Mouse (Mus musculus) hindlimb bud, embryonic 11.5 days (tissue): ENCODE measurements around the gene Idh1.
"Not testable (repeated sequence)": the region's sequence is repeated elsewhere in the genome, so short reads cannot be mapped to it uniquely, and the experiment has no call there.

Source experiments
- DNase-seq: peaks from one replicate; pipeline ENCODE4 v3.0.0-alpha.2; 2012; ENCODE audit warnings: low read depth, low spot score; ENCODE audit errors: extremely low spot score

Idh1 gene

DNA sequence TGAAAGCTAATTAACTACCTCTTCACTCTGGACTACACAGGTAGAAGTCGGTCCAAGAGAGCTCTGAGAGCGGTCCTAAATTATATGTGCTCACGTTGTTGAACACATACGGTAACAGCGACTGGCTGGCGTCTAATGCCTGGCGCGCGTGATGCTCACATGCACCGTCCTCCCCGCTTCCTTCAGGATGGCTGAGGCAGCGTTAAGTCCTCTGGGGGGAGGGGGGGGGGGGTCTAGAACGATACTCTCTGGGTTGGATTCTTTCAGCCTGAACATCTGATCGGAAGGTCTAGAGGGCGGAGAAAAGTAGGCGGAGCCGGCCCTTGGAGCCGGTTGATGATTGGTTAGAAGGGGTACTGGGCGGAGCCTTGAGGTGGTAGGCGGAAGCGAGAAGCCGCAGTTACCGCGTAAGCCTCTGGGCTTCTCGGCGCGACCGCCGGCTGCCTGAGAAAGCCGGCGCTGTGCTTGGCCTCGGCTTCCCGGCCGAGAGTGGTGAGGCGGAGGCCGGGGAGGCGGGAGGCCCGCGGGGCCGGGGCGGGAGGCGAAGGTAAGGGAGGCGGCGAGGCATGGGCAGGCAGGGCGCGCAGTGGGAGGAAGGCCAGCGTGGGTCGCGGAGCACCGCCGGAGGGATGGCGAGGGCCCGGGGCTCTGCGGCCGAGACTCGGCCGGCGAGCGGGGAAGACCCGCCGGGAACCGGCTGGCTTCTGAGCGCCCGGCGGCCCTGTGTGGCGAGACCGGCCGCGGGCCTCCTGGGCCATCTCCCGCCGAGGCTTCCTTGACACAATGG, at the start of gene Idh1, which contains the start of gene Pikfyve:
Idh1 (minus strand) TSS at position 214 of the 787 bp plus-strand sequence.
Pikfyve (plus strand) TSS at position 397 of the 787 bp plus-strand sequence.
- peak; percentile 97 for DNase-seq

DNA sequence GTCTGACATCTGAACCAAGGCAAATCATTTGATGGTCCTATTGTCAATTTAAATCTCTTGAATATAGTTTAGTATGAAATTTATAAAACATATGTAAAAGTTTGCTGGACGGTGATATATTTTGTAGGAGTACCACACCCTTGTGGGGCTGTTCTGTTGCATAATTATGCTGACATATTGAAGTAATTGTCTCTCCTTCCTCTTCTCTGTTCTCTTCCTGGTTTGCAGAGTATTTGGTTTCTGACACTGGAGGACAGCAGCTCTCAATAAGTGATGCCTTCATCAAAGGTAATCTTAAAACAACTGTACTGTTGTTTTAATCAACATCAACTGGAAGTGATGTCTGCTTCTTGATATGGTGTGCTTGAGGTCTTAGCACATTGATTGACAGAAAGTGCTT, 44.3 kb upstream of the Idh1 start:
- DNase-seq = no peak

DNA sequence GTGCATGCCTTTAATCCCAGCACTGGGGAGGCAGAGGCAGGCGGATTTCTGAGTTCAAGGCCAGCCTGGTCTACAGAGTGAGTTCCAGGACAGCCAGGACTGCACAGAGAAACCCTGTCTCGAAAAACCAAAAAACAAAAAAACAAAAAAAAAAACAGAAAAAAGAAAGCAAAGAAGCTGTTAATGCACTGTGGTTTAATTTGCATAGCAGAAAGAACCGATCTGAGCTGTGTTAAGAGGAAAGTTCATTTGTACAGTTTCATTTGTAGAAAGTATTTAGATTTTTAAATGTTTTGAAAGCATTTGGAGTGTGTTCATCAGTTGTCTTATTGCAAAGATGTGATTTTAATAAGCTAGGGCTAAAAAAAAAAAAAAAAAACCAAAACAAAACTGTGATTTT, 43.5 kb upstream of the Idh1 start:
- not testable (repeated sequence) for DNase-seq

DNA sequence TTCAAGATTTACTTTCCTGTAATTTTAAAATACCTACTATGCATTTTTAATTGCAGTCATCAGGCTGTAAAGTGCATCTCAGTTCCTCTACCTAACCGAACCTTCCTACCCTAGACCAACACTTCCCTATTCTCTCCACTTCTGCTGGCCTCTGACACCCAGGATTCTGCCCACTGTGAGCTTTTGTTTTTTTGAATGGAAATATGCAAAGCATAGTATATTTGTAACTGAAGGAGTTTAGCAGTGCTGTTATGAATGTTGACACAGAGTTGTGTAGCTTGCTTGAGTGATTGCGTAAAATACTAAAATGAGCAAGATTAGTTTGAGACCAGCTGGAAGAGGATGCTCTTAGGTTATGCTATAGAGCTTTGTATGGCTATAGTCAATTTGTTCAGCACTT, 41.4 kb upstream of the Idh1 start:
- no peak for DNase-seq

DNA sequence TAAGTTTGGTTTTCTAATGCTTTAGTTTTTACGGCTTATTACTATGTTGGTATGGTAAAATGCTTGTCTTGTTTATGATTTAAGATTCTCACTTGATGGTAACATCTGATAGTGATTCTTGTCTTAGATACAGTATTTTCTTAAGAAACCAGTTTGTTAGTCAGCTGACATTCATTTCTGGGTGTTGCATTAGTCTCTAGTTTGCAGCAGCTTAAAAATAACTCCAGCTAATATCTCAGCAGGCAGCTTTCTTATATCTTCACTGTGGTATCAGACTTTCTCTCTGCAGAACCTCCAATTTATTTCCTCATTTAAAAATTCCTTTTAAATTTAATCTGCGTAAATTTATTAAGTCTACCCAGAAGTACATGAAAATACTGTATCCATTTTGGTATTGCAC, 37.4 kb upstream of the Idh1 start:
- DNase-seq = no peak

DNA sequence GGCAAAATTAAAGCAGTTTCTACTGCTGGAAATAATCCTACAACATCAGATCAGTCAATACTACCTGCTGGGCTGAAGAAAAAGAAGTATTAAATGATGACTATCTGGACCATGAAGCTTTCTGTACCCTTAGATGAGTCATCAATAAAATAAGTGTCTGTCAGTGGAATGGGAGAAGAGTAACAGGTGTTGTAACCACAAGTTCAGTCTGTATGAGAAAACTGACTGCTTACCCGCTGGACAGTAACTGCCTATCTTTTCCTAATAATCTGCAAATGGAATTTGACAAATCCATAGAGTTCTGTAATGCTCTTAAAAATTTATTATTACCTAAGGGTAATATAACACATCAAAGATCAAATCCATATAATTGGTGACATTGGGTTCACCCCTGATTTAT, 31.7 kb upstream of the Idh1 start:
- no peak for DNase-seq

DNA sequence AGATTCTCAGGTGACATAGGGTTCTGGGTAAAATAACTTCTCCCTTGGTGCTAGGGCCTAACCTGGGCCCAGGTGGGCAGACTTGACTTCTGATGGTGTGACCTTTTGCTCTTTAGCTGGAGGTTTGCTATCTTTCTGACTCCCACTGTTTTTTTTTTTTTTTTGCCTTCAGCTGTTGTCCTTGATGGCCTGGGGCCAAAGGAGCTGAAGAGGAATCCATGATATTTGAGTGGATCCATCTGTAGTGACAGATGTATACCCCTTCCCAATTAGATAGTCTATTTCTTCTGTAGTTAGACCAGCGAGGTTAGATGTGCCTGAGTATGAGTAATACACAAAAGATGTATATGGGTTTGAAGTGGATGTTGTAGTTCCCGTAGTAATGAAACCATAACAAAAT, 31.3 kb upstream of the Idh1 start:
- no peak for DNase-seq

DNA sequence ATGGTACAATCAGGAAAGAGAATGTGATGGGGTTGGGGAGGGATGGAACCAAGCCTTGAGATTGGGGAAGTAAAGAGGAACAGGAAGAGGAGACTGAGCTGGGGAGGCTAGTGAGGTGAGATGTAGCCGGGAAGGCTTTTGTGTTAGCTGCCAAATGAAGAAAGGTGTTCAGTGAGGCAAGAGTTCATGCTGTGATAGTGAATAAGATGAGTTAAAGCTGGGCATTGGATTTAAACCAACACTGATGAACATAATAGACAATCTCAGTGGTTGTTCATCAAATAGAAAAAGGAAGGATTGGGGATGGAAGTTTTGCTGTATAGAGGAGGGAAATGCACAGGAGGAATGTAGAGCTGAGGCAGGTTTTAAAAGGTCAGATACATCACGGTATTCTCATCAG, 26.9 kb upstream of the Idh1 start:
- no peak for DNase-seq

DNA sequence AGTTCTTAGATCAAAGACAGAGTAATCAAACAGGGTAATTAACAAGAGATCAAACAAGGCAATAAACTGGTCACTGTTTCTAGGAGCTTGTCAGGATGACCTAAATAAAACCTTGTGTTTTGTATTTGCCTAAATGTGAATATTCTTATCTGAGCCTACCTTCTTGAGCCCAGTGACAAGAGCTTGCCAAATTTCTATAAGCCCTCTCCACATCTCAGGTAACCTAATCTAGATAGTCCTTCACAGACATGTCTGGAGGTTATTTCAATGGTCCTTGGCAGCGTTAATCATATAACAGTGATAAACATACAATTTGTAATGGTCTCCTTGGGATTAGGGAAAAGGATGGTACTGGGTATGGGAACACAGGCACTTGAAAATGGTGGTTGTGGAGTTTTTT, 18.0 kb upstream of the Idh1 start:
- DNase-seq = no peak

DNA sequence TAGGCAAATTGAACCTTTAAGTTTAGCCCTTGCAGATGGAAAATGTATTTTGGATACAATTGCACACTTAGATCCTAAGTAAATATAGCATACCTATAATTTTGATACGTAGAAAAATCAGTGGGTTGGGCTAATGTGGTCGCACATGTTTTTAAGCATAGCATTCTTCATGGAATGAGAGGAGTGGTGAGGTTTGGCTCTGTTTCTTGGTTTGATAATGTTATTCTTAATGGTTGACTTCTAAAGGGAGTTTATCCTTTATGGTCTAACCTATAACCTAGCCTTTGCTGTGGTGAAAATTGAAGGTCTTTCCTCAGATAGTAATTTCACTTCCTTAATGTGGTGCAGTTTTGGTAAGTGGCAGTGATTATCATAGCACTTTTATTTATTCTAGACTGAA, 12.6 kb upstream of the Idh1 start:
- DNase-seq = no peak

DNA sequence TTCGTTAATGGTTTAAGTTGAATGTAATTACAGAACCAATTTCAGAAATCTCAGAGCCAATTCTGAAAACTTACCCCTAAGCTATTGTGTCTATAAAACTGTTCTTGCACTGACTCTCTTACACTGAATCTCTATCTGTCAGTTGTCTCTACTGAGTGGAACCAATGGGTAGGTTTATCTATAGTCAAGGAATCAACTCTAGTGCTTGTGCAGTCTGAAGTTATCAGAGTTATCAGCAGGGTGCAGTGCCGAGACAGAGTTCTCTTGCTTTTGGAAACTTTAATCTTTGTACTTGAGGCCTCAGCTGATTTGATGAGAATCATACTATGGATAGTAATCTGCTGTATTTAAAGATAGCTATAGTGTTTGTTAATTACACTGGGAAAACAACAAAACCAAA, 12.1 kb upstream of the Idh1 start:
- DNase-seq = no peak

DNA sequence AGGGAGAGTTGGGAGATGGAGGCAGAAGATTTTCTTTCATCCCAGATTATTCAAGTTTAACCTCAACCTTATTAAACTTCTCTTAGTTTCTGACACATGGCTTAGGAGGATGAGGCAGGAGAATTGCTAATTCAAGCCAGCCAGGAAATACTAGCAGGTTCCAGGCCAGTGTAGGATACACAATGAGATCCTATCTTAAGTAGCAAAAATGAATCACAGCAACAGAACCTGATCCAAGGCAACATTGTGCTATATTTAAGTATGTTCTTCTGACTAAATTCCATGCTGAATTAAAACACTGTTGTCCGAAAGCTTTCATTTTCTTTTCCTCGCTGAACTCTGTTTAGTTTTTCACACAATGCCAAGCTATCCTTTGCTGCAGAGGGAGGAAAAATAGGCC, 6.9 kb upstream of the Idh1 start:
- DNase-seq = no peak

DNA sequence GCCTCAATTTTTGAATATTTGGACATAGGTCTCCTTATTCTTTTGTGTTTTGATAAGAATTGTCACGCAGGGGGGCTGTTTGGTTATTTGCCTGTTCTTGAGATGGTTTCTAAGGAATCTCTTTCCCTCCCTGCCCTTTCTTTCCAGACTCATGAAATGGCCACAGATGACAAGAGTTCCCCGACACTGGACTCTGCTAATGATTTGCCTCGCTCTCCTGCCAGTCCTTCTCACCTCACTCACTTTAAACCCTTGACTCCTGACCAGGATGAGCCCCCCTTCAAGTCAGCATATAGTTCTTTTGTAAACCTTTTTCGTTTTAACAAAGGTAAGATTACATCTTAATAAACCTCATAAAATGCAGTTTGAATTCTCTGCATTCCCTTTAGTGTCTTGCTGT, 3.9 kb upstream of the Idh1 start:
- DNase-seq = no peak

DNA sequence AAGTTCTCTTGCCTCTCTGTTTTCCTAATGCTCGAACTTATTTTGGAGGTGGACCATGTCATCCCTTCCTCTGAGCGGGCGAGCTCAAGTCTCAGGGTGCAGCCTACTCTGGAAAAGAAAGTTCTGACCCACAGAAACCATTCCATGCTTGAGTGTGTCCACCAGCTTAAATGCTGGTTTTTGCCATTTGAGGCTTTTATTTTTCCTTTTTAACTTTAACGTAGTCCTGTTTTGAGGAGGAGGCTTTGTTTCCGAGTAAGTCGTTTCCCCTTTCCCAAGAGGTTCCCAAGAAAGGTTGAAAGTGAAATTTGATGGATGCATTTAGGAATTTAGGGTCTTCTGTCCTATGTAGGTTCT, 752 bp upstream of the Idh1 start:
- no peak for DNase-seq

DNA sequence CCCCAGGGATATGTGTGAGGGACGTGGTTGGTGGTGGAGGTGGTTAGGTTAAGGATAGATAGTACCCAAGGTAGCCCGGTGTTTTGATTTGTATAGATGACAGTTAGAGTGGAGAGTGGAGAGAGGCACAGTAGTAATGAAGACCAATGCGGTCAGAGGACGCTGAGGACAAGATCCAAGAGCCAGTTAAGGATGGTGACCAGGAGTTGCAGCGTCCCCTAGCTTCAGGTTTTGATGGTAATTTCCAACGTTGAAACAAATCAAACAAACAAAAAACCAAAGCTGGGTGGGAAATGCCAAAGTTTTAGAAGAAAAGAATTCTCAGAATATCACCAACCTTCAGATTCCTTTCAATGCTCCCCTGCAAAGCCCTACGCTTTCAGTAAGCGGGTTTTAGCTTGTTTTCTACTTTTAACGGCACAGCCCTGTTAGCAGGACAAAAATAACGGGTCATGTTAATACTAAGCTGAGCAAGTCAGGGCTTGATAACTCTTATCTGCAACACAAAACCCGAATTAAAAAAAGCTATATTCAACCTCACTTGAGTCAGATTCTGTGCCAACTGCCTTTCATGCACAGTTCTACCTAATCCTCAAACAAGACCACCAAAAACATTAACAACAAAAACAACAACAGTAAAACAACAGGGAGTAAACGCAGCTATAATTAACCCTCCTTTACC, 635 bp downstream of the Idh1 start:
- no peak for DNase-seq

DNA sequence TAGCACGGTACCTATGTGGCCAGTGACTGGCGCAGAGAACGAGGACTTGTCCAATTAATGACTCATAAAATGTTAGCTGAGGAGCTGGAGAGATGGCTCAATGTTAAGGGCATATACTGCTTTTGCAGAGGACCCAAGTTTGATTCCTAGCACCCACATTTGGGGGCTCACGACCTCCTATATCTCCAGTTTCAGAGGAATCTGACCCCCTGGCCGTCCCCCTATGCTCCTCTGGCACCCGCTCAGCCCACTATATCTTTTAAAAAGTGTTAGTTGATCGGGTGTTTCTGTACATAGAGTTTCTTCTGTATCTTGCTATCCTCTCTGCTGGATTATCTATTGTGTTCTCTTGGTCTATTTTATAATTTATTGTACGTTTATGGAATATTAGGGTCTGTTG, 1.3 kb downstream of the Idh1 start:
- no peak for DNase-seq

DNA sequence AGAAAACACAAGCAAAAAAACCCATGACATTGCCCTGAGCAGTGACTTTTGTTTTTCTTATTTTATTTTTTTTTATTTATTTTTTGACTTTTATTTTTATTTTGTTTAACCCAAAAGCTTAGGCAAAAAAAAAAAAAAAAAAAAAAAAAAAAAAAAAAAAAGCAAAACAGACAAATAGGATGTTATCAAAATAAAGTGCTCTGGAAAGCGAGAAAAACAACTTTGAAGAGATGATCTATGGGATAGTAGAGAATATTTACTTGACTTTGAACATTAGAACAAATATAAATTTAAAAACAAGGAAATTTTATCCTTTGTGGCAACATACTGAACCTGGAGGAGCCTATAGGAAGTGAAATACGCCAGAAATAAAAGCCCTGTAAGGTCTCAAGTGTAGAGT, 2.3 kb downstream of the Idh1 start:
- DNase-seq = no peak

DNA sequence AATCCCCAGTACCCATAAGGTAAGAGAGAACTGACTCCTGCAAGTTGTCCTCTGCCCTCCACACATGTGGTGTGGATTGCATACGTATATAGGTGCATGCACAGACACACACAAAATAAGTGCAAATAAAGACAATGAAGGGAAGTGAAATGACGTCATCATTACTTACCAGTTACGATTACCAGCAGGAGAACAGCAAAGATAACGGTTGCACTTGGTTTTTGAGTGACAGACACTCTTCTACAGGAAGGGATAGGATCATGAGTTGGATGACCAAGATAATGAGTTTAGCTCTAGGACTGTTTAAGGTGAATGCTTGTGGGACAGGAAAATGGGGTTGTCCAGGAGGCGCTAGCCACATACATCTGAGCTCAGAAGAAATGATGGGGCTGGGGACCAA, 4.8 kb downstream of the Idh1 start:
- DNase-seq = no peak

DNA sequence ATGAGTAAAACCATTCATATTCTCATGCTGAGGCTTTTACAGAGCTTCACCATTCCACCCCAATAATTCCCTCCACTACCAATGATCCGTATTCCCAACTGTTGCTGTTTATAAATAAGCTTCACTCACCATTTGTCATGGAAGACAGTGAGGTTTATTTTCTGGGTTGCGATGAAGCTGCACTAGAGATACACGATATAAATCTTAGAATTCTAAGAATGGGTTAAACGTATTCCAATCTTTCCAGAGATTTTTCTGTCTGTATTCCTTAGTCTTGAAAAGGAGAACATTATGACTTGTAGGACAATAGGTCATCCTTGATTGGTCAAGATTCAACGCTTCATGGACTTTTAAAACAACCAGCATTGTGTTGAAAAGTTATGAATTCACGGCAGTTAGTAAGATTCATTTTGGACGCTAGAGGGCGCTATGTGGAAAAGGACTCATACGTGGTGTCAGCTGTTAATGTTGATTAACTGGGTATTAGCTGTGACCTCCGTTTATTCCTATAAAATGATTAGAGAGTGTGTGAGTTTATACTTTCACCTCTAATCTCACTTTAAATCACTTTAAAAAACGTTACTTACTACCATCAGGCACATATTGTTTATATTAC, 6.6 kb downstream of the Idh1 start:
- DNase-seq = peak; percentile 76

DNA sequence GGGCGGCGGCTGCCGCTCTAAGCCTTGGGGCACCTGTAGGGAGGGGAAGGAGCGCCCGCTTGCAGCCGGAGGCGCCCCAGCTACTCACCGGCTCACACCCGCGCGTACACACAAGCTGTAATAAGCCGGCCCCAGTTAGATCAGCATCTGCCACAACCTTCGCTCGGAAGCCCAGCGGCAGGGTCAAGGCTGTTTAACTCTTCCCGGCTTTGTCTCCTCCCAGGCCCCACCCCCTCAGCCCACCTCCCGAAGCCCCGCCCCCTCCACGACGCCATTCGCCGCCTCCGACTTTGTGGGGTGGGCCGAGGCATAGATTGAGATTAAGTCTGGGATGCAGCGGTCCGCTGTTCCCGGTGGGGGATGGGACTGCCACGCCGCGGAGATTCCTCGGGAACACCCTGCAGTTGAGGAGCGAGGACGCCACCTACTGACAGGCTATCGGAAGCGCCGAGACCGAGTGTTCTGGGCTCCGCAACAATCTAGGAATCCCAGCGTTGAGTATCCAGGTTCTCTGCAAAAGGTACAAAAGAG, 7.3 kb downstream of the Idh1 start:
- DNase-seq = peak; percentile 83

DNA sequence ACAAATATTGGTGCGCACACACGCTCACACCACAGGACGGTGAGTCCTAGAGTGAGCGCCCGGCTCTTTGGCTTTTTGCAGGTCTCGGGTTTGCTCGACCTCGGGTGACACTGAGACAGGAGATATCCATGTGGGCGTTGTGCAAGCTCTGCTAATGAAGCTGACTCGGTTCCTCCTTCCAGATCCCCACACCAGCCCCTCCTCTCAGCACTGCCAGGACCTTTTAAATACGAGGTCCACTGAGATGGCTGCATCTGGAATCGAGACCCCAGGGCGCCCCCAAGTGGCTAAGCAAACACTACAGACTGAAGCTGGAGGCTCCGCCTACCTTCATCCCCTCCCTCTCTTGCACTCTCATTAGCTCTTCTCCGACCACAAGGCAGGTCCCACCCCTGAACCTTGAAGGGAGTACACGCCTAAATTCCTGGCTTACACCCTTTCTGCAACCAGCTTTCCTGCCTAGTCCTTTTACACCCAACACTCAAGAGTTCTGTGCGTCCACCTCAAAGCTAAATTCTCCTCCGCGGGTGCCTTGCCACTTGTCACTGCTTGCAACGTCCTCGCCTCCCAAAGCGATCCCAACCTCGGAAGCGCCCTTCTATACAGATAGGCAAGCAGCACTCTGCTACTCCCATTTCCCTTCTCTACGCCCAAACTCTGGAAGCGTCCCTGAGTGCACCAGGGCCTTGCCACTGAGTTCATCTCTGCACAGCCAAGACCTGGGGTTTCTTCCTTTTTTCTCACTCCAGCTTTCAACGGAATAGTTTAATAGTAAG, 8.0 kb downstream of the Idh1 start:
- DNase-seq = peak; percentile 72
